Mouse (Mus musculus) spleen, adult 2 months (tissue): ENCODE data around the gene Arhgdib.

Source experiments
- CTCF ChIP-seq: fragments of 200-500 bp; IDR thresholded peaks from 2 replicates; pipeline ENCODE4 v1.5.1; 2011; ENCODE audit warnings: mild to moderate bottlenecking, inconsistent platforms; ENCODE audit not compliant: insufficient read depth, insufficient read length, insufficient replicate concordance; ENCODE audit errors: extremely low read depth
- POLR2A ChIP-seq: fragments of 200-500 bp; IDR thresholded peaks from 2 replicates; pipeline ENCODE4 v1.6.1; 2011; ENCODE audit warnings: low read depth, low read length, inconsistent platforms

DNA sequence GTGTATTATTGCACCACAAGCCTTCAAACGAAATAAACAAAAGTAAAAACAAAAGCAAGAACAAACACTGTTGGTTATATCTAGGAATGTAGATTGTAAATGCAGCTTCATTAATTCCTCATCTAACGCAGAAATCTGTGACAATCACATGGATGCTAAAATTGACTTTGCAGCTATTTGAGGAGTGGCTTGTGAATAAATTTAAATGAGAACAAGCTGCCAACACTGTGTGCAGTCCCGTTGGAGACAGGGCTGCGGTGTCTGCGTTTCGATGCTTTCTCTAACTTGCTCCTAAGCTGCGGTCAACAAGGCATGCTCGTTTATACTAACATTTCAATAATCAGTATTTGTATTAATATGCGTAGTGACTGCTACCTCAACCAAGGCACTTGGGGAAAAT, 581 bp upstream of the Arhgdib start:
- TF ChIP-seq CTCF: no peak
- no peak for TF ChIP-seq POLR2A
